Mouse (Mus musculus): ENCODE measurements around the gene Ankle1.

GRCm38 (mm10) chr8:71376423-71377030, 29.3 kb upstream of the Ankle1 start:
- no peak for TF ChIP-seq CTCF (conservative IDR thresholded peaks at IDR 0.05; ENCODE audit: low read length)
- TF ChIP-seq POU5F1 (IDR thresholded peaks at IDR 0.05; ENCODE audit: borderline replicate concordance, low read length): no peak
